Mouse (Mus musculus): Measurements from ENCODE around the gene Phlpp1.

Phlpp1 gene

DNA sequence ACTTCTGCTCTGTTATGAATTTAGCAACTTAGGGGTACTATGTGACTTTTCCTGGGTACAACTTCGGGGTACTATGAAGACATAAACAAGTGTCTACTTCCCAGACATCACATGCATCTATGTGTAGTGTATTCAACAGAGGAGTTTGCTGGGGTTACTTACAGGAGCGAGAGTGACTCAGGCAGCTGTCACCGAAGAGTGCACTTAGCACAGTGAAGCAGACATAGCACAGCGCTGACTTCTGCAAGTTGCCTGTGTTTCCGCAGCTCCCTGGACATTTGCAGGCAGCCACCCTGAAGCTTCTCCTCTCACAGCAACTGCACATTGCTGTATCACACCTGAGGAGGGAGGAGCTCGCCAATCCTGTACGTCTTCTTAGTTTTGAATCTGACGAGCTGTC lies 8.2 kb upstream of the Phlpp1 start:
- in situ Hi-C loops (cut with MboI, MseI): loop anchor here (10.0 to 25.0 kb wide), 2 partner anchors 161 to 574 kb away; no protein-coding TSS in a partner anchor

DNA sequence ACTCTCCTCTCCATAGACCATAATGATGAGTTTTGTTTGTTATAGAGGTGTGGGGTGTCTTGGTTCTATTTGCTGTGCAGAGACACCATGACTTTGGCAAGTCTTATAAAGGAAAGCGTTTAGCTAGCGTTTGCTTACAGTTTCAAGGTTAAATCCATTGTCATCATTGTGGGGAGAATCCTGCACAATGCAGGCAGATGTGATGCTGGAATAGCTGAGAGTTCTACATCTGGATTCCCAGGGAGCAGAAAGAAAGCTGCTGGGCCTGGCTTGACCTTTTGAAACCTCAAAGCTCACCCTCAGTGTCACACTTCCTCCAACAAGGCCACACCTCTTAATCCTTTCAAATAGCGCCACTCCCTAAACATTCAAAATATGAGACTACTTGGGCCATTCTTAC lies 7.4 kb upstream of the Phlpp1 start:
- in situ Hi-C loops (cut with MboI, MseI): loop anchor here (10.0 to 25.0 kb wide), 2 partner anchors 161 to 573 kb away; no protein-coding TSS in a partner anchor

GRCm38 (mm10) chr1:106168001-106168400 lies 3.6 kb upstream of the Phlpp1 start:
- in situ Hi-C loops (cut with MboI, MseI): loop anchor here (5.0 to 25.0 kb wide), 4 partner anchors 157 to 569 kb away; no protein-coding TSS in a partner anchor

DNA sequence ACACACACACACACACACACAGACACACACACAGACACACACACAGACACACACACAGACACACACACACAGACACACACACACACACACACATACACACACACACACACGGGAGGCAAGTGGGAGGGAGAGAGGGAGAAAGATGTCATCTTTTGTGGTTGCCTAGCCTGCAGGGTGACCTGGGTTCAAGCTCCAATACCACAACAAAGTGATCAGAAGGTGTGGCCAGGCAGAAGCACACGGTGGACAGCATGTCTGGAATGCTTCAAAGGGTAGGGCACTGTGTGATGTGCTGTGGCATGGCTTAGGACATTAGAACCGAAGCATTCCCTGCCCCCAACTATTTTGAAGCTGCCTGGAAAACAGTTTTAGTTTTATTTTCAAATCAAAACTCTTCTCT lies 2.8 kb upstream of the Phlpp1 start:
- in situ Hi-C loops (cut with MboI, MseI): loop anchor here (5.0 to 25.0 kb wide), 4 partner anchors 156 to 568 kb away; no protein-coding TSS in a partner anchor

DNA sequence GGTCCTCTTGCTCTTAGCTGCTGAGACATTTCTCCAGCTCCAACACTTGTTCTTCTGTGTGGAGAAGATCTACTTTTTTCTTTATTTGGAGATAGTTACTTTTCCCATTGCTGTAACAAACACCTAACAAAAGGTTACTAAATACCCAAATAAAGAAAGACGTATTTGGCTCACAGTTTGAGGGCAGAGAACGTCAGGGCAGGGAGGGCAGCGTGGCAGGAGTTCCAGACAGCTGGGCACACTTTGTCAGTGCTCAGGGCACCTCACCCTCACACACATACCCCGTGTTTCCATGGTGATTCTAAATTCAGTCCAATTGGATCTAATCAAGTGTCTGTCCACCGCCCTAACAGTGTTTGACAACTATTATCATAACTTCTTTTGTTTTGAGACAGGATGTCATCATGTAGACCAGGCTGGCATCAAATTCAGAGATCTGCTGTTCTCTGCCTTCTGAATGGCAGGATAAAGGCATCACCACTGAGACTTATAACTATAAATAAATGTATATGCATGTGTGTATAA lies 1.7 kb upstream of the Phlpp1 start:
- in situ Hi-C loops (cut with MboI, MseI): loop anchor here (5.0 to 25.0 kb wide), 4 partner anchors 155 to 567 kb away; no protein-coding TSS in a partner anchor

DNA sequence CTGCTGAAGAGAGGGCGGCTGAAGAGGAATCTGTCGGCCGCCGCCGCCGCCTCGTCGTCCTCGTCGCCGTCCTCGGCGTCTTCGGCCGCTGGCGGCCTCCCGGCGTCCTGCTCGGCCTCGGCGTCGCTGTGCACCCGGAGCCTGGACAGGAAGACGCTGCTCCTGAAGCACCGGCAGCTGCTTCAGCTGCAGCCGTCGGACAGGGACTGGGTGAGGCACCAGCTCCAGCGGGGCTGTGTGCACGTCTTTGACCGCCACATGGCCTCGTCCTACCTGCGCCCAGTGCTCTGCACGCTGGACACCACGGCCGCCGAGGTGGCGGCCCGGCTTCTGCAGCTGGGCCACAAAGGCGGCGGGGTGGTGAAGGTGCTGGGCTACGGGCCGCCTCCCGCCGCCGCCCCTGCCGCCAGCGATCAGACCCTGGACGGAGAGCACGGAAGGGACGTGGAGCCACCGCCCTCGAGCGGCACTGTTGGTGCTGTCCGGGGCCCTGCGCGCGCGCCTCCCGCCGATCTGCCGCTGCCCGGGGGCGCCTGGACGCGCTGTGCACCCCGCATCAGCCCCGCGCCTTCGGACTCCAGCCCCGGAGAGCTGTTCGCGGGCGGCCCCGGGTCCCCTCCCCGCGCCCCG lies 864 bp downstream of the Phlpp1 start:
- in situ Hi-C loops (cut with MboI, MseI): loop anchor here (25.0 kb wide), 1 partner anchor 565 kb away; no protein-coding TSS in a partner anchor

GRCm38 (mm10) chr1:106172931-106173371 lies 1.4 kb downstream of the Phlpp1 start:
- in situ Hi-C loops (cut with MboI, MseI): loop anchor here (25.0 kb wide), 1 partner anchor 564 kb away; no protein-coding TSS in a partner anchor

GRCm38 (mm10) chr1:106173621-106174156 lies 2.1 kb downstream of the Phlpp1 start:
- in situ Hi-C loops (cut with MboI, MseI): loop anchor here (25.0 kb wide), 1 partner anchor 564 kb away; no protein-coding TSS in a partner anchor

DNA sequence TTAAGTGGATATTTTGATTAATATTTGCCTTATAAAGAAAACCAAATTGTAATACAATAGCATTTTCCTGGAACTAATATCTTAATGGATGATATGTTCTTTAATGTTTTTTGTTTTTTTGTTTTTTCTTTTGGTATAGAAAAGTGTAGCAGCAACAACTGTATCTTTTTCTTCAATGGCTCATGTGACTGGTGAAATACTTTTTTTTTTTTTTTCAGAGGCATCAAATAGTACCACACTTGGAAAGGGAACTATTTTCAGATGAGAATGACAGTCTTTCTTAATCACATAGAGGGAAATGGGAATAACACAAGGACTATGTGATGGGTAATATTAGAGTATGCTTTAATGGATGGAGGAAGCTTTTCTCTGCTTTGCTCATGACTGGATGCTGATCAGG lies 3.0 kb downstream of the Phlpp1 start:
- in situ Hi-C loops (cut with MboI, MseI): loop anchor here (25.0 kb wide), 1 partner anchor 563 kb away; no protein-coding TSS in a partner anchor

GRCm38 (mm10) chr1:106175360-106175759 lies 3.8 kb downstream of the Phlpp1 start:
- in situ Hi-C loops (cut with MboI, MseI): no loop called here

DNA sequence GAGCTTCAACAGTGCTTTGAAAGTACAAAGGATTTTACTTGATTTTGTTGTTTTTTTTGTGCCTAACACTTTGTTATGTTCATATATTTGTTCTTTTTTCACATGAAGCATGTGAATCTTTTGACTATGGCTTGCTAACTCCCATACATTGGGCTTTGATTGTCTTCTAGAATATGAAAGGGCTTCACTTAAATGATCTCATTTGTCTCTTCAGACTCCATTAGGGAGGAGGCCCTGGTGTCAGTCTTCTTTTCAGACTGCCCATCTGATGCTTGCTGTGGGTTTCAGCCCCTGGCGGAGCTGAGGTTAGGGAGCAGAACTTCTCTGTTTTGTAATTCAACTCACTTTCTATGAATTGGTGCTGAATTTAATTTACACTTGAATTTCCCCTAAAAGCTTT lies 5.2 kb downstream of the Phlpp1 start:
- in situ Hi-C loops (cut with MboI, MseI): no loop called here

DNA sequence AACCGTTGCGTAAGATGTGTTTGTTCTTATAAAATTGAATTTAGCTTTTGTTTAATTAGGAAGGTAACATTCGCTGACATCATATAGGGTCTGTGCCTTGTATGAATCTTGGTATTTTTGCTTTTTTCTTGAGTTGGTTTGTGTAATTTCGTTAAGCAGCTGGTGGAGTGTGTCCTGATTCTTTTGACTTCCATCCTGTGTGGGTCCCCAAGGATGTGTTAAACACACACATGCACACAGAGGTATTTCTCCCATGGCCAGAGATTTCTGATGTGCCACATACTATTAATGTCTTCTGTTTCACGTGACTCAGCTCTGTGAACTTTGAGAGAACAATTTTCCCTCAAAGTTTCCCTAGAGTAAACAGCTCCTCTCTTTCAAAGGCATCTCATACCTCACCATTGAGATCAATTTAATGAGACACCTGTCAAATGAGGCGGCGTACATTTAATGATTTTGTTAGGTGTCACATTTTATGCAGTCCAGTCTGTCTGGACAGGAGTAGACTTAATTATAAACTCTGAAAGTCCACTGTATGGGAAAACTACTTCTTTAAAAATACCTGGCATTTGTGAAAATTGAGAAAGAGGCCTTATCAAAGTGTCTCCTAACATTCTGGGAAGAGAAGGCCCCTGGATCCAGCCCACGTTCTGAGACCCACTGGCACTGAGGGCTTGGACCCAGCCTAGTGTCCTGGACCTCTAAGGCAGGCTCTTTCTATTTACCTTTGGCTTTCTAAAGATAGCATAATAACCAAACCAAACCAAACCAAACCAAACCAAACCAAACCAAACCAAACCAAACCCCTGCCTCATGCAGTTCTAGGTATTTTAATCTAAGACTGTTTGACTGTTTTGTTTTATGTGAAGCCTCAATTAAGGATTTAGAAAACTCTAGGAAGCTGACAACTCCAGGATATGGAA lies 6.6 kb downstream of the Phlpp1 start:
- in situ Hi-C loops (cut with MboI, MseI): no loop called here

DNA sequence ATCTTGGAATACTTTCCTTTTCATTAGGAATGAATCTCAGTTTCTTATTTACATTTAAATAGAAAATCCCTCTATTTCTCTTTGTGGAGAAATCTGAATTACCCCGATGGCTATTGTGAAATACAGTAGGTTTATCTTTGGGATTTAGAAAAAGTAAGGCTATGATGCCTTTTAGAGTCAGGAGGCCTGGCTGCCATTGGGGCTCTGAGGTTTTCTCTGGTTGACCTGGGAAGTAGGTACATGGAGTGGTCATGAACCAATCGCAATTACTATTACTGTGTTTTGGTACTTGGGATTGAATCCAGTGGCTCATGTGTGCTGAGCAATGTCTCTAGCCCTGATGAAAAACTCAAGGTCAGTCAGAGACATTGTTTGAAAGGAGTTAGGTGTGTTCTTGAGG lies 12.1 kb downstream of the Phlpp1 start:
- in situ Hi-C loops (cut with MboI, MseI): no loop called here

GRCm38 (mm10) chr1:106184780-106185460 lies 13.4 kb downstream of the Phlpp1 start:
- in situ Hi-C loops (cut with MboI, MseI): no loop called here

DNA sequence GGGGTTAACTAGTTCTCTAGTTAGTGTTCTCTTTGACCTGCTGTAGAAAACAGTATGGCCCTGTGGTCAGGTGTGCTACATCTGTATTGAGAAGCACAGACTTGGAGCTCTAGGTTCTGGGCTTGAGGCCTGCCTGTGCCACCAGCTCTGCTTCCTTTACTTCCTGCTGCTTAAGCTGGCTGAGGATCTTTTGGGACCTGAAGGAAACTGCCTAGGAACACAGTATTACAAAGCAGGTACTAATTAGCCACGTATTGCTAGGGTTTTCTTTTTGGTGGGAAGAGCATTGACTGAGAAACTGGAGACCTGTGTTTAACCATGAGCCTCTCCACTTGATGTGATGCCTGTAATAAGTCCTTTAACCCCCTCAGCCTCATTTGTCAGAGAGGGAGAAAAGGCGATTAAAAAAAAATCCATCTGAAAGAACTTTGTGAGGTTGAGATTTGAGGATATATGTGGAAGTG lies 13.9 kb downstream of the Phlpp1 start:
- in situ Hi-C loops (cut with MboI, MseI): no loop called here

DNA sequence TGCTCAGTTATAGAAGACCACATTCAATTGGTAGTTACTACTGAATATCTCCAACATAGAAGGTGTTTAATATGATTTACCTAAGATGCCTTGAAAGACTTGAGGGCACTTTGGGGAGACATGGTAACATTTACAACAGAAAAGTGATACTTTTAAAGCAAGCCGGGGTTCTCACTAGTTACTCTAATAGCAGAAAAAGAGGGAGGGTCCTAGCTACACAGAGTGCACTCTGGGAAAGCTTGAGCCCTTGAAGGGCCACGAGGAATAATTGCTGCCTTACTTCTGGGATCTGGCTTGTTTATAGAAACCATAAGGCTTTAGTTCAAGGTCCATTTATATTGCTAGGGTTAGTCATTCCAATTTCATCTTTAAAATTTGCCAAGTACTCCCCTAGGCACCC lies 14.5 kb downstream of the Phlpp1 start:
- in situ Hi-C loops (cut with MboI, MseI): no loop called here

DNA sequence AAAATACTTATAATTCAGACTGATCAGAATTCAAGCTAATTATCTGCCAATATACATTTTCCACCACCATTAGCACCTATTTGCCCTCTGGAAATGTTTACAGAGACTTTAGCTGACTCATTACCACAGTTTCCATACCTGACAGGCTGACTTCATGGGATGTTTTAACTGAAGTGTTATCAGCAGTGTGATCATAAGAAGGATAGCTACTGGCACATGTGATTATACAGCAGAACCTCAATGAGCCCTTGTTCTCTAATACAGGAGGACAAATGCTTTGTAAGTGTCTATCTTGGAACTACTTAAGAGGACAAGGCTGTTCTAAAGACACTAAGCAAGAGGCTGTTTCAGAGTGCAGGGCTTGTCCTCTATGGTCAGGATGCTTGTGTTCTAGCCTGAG lies 15.9 kb downstream of the Phlpp1 start:
- in situ Hi-C loops (cut with MboI, MseI): no loop called here

DNA sequence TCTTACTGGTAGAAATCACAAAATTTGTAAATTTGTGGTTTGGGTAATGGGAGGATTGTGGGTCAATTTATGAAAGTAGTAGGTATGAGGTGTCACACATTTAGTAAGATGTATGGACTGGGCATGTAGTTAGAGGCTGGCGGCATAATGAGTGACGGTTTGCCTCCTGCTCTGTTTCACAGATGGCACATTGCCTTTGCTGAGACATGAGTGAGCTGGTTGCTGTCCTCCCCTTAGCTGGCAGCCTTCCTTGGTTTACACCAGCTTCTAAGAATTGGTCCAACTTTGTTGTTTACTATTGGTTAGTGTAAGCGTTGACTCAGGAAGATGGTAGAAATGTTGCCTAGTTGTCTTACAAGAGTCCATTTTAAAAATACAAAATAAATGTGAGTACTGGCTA lies 17.2 kb downstream of the Phlpp1 start:
- in situ Hi-C loops (cut with MboI, MseI): no loop called here

- in situ Hi-C loops (cut with MboI, MseI): no loop called here
Observed at GRCm38 (mm10) chr1:106189311-106189710, 17.8 kb downstream of the Phlpp1 start.

- in situ Hi-C loops (cut with MboI, MseI): no loop called here
Observed at GRCm38 (mm10) chr1:106190695-106191094, 19.1 kb downstream of the Phlpp1 start.

DNA sequence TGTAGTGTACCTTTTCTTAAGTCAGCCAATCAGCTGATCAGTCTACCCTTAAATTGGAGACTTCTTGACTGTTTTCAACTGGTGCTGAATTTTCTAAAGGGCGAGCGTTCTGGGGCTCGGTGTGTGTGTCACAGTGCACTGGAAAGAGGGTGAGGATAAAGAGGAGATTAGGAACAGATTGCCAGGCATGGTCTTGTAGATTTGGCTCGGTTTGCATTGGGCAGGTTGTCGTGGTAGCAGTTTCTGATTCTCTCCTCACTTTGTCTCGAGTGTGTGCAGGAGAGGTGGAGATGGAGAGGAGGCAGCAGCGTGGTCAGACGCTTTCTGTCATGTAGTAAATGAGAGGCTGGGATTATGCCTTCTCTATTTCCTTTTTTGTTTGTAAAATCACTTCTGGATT lies 20.3 kb downstream of the Phlpp1 start:
- in situ Hi-C loops (cut with MboI, MseI): no loop called here

All from T-helper 17 cell (primary cell).